Mouse (Mus musculus) kidney, postnatal 25 days (tissue): ENCODE measurements around the gene Dxo.

ENCODE experiments used
- DNase-seq, 2 experiments: peaks; one replicate each; pipeline ENCODE4 v3.0.0; 2021; ENCODE audit warnings: mixed read lengths in 2 of 2

Dxo gene

DNA sequence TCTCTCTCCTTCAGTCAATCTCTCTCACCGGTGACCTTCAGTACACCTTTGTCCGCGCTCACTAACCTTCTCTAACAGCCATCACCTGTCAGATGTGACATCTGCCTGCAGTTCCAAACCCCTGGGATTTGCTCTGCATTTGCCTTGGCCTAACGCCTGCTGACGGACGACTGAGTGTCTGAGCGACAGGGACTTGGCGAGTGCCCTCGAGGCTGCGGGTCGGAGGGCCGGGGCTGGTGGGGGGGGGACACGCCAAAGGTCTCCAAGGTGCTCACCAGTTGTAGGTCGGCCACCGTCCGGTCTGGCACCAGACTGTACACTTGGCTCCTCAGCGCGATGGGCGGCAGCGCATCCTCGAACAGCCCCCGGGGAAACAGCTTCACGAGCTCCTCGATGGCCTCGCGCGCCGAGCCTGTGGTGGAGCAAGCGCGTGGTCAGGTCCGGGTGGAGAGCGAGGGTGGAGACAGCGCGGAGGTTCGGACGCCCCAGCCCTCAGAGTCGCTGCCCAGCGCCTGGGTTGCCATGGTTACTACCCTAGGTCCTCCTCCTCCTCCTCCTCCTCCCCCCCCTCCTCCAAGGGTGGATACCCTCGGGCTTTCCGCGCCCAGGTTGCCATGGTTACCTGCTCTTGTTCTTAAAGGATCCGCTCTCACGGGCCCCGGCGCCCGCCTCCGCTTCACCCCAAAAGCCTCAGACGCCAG, 514 bp upstream of the Dxo start:
- no peak for DNase-seq

DNA sequence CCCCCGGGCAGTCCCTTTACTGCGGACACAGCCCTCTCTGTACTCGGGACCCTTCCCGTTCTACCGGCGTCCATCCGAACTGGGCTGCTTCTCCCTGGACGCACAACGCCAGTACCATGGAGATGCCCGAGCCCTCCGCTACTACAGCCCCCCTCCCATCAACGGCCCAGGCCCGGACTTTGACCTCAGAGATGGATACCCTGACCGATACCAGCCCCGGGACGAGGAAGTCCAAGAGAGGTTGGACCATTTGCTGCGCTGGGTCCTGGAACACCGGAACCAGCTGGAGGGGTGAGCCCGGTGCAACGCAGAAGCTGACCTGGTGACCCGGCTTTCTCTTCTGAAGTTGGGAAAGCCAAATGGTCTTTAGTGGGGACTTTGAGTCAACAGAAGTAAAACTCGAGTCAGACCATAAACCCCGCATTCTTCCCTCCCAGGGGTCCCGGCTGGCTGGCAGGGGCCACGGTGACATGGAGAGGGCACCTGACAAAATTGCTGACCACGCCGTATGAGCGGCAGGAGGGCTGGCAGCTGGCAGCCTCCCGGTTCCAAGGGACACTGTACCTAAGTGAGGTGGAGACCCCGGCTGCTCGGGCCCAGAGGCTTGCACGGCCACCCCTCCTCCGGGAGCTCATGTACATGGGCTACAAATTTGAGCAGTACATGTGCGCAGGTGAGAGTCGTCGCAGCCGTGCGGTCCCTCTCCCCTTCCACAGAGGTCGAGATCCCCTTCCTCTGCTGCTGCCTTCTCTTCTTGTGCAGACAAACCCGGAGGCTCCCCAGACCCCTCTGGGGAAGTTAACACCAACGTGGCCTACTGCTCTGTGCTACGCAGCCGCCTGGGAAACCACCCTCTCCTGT, 875 bp downstream of the Dxo start:
- DNase-seq, result peak; percentile 23 to 69

DNA sequence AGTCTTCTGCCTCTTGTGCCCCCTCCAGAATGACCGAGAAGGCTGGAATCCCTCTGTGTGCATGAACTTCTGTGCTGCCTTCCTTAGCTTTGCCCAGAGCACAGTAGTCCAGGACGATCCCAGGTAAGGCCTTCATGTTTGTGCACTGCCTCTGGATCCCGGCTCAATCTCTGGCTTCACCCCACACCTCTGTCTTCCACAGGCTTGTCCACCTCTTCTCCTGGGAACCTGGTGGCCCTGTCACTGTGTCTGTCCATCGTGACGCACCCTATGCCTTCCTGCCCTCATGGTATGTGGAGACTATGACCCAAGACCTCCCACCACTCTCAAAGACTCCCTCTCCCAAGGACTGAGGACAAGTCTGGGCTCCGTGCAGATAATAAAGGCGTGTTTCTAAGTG, 2.0 kb downstream of the Dxo start:
- DNase-seq, result no peak

DNA sequence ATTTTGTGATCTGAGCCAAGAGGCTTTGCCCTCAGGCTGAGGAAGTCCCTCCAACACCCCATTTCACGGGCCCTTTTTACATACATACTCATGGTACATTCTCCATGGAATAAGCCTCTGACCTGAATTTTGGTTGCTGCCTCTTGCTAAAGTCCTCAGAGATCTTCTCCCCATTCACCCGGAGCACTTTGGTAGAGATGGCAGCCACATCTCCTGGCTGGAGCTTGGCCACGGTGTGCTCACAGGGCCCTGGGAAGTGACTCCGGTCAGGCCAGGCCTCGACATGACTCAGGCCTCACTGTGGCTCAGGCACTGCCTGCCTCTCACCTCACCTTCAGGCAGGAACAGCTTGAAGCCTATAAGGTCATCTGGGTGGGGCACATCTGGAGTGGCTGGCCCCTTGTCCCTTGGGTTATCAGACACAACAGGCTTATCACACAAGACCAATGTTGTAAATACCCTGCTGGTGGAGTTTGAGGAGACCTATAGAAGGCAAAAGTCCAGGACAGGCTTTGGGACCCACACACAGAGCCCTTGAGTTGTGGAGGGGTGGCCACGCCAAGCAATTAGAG, 4.0 kb downstream of the Dxo start:
- no peak for DNase-seq

DNA sequence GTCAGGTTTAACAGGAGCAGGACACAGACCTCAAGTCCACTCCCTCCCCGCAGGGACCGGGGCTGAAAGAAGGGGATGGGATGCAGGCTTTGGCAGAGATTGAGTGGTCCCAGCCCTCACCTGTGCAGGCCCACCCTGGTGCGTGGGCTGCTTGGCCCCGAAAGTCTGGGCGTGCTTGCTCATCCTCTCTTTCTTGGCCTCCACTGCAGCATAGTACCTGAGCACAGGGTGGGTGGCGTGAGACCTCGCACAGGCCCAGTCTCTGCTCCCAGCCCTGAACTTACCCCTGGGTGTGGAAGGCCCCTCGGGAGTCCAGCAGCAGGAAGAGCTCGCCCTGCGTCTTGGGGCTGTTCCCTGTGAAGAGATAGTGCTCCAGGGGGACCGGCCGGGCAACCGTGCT, 8.1 kb downstream of the Dxo start:
- DNase-seq, result no peak

DNA sequence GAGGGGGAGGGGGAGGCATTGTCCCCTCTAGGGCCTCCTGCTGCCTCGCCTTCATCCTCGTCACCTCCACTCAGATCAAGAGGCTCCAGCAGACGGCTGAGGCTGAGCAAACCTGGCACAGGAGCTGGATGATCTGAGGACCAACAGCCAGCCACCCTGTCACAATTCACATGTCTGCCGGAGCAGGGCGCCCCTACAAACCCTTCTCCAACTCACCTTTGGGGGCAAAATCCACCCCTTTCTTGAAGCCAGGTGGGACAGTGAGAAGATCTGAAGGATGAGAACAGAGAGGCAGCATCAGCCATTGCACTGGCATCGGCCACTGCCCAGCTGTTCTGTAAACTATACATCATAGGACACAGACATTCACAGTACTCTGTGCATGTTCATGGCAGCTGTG, 10.4 kb downstream of the Dxo start:
- no peak for DNase-seq

DNA sequence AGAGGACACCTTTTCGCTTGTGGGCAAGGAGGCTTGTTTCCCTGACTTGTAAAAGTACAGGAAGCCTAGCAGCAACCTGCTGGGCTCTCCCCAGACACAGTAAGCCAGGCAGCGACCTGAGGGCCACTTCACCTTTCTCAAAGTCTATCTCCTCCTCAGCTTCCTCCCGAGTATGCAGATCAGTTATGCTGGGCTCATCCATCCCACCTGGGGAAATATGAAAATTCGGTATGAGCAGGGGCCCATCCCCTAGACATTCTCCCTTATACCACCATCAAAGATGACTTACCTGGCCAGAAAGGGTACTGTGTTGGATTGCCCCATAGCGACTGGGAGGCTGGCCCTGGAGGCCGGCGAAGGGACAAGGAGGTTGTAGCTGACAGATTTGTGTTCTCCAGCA, 10.8 kb downstream of the Dxo start:
- no peak for DNase-seq

DNA sequence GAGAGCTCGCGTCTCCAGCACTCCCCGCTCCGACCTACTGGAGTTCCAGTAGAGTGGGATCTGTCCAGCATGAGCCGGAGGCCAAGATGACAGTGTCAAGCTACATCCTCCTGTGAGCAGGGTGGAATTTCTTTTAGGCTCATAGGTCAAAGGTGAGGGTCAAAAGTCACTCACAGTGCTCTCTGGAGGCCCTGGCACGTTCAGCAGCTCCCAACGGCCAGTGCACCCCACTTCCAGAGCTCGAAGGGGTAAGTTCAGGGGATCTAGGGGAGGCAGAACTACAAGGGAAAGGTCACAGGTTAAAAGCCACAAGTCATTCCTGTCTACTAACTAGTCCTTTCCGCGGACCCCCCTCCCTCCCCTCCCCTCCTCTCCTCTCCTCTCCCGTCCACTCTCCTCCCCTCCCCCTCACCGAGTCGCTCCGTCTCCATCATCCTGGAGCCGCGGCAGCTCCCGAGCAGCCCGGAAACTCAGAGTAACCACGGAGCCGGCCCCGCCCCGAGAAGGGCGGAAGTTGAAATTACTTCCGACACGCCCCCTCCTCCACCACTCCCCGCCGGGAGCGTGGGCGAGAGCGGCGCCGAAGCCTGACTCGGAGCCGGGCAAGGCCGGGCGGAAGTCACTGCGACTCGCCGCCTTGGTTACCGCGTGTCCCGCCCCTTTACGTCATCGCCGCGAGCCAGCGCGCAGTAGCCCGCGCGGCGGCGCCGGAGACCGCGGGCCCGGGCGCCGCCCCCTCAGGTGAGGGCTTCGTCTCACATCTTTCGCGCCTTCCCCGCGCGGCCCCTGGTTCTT, 13.1 kb downstream of the Dxo start, which contains the start of the genes Skiv2l and Nelfe:
Gene Skiv2l, minus strand, starts transcription at position 489 of the 795 bp plus-strand sequence.
Gene Nelfe, plus strand, starts transcription at position 670 of the 795 bp plus-strand sequence.
- DNase-seq, result peak; percentile 97 to 98

DNA sequence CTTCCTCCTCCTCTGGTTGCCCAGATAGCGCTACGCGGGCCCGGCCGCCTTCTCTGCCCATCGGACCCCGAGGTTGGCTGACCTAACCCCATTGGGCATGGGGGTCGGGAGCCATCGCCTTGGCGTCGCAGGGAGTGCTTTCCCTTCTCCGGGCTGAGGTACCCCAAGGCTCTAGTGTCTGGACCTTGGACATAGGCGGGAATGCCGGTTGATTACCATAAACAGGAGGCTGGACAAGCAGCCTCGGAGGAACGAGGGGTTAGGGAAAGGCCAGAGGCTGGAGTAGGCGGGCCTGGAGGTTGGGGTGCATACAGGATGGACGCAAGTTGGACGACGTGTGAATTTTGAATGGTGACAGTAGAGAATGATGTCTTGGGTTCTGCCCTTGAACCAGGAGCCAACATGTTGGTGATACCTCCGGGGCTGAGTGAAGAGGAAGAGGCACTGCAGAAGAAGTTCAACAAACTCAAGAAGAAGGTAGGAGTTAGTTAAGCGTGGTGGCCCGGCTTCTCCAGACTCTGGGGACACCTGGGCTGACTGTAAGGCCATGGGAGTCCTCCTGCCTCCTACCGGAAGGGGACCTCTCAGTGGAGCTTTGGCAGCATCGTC, 13.8 kb downstream of the Dxo start:
- DNase-seq, result no peak

DNA sequence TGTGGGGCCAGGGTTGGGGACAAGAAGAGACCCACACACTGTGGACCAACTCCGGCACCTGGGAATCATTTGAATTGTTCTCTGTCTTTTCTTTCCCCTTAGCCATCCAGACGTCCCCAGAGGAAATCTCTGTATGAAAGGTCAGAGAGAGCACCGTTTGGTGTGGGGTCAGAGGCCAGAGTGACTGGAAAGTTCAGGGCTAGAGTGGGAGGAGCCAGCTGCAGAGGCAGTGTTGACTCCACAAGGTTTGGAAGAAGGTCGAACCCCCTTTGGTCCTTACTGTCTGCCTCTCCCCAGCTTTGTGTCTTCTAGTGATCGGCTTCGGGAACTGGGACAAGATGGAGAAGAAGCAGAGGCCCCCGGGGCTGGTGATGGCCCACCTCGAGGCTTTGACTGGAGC, 16.7 kb downstream of the Dxo start:
- DNase-seq, result no peak

DNA sequence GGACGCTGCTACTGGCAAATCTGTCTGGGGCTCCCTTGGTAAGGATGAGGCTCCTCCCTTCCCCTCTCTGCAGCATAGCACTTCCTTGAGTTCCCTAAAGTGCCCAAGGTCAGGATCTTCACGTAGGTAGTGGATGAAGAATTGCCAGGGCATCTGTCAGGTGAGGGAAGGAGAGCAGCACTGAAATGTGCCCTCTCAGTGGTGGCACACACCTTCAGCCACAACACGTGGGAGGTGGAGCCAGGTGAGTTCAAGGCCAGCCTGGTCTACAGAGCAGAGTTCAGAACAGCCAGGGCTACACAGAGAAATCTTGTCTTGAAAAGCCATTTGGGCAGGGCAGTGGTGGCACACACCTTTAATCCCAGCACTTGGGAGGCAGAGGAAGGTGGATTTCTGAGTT, 17.9 kb downstream of the Dxo start:
- DNase-seq, result no peak

DNA sequence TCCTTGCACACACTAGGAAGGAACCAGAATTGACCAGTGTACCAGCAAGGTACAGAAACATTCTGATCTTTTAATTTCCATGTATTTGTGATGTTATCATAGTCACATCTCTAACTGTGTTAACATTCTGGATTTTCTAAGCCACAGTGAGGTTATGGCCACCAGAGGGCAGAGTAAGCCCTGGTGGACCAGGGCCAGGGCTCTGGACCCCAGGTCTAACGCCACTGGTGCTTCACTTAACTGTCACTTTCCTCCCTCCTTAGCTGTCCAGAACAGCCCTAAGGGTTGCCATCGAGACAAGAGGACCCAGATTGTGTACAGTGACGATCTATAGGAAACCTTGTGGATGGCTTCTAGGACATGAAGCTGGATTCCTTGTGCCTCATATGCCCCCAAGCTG, 19.0 kb downstream of the Dxo start:
- DNase-seq, result peak; percentile 67 to 75

DNA sequence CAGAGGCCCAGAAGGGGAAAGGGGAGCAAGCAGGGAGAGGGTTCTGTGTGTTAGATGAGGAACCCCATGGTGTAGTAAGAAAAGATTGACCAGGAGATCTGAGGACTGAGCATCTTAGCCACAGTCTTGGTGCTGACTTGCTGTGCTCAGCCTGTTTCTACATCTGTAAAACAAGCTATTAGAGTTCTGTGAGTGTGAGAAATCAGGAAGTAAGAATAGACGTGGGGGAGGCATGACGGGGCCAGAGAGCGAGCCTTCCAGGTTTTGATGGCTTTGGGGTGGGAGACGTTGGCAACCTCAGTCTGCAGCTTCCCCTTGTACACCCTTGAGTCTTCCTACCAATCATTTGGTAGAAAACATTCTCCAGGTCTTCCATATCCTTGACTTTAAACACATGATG, 21.9 kb downstream of the Dxo start:
- DNase-seq, result no peak

DNA sequence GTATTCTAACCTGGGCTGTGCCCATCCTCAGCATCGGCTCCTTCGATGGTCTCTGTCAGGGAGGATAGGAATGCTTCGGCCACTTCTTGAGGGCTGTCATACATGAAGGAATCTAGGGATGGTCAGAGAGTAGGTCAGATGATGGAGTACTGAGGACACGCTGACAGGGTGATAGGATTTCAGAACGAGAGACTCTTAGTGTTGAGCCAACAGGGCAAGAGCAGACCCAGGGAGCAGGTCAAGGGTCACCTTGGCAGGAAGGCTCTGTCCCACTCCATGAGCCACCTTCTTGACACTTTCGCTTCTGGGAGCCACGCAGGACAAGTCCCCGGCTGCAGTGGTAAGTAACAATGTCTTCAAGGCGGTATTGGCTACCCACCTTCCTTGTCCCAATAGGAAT, 23.7 kb downstream of the Dxo start:
- DNase-seq, result no peak

DNA sequence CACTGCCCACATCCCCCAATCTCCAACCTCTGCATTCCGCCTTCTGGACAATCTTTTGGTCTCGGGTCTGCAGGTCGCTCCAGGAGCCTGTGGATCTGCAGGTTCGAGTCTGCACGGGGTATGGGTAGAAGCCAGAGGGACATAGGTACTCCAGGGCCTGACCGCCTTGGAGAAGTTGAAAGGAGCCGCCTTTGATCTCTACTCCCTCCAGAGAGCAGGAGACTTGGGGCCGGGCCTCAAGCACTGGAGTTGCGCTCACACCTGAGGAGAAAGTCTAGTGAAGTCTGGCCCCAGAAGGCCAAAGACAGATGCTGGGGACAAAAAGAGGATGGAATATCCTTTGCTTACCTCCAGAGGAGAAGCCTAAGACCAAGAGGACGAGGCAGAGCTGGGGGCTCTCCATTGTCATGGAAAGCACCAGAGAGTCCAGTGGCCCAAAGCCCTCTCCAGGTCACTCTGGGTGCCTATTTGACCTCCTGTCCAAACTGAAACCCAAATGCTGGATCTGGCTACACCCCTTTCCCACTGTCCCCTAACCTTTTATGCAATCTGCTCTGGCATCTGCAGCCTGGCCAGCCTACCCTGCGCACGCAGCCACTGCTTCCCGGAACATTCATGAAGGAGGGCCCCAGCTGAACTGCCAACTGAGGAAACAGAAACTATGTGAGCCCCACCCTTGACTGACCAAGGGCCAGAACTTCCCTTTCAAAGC, 25.0 kb downstream of the Dxo start:
- DNase-seq, result peak; percentile 68 to 87

DNA sequence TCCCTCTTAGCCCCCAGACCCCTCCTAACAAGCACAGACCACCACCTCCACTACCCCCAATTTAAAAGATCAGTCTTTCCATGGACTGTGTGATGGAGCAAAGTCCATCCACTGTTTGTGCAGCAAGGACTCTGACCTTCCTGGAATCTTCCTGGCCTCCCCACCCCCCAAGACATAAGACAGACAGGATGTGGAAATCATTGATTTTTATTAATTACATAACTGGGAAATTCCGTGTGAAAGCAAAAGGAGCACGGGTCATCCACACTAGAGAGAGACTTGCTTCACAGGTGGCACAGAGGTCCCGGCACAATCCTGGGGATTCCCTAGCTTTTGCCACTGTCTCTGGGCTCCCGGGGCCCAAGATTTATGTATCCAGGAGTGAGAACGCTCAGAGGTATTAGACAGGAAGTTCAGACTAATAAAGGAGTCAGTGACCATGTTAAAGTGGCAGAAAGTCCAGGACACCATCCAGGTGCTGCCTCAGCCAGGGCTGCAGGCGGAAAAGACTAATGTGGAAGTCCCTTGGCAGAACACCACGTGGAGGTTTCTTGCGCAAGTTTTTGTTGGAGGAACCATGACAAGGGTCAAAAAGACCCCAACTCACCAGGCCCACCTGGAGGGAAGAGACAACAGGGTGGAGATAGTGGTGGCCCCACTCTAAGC, 25.7 kb downstream of the Dxo start, which contains the start of gene Cfb:
Gene Cfb, minus strand, starts transcription at position 103 of the 666 bp plus-strand sequence.
- peak; percentile 74 to 86 for DNase-seq

DNA sequence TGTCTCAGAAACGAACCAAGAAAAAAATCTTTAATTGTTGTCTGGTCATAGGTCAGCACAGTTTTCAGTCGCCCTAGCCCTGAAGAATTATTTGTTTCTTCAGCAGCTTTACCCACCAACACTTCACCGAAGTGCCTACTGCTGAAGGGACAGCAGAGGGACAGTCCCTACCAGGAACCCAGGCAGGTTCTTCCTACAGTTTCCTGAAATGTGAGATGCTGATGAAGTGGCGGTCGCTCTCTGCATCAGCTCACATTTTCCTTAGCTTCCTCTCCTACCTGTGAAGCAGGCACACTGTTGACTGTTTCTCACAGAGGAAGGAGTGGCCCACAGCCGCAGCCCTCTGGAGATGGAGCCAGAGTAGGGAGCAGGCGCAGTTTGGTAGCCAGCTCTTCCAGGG, 29.2 kb downstream of the Dxo start:
- no peak for DNase-seq

DNA sequence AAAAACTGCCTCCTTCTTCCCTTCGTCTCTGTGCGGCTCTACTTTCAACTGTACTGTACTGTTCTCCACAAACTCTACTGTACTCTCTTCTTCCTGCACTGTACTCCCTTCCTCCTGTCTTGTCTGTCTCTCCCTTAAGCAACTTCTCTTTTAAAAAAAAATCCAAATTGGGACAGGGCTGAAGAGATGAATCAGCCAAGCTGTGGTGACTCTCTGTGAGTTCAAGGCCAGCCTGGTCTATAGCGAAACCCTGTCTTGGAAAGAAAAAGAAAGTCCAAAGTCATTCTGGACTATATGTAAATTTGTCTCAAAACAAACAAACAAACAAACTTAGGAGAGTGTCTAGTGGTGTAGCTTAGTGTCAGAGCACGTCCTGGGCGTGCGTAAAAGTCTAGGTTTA, 37.5 kb downstream of the Dxo start:
- DNase-seq, result no peak

DNA sequence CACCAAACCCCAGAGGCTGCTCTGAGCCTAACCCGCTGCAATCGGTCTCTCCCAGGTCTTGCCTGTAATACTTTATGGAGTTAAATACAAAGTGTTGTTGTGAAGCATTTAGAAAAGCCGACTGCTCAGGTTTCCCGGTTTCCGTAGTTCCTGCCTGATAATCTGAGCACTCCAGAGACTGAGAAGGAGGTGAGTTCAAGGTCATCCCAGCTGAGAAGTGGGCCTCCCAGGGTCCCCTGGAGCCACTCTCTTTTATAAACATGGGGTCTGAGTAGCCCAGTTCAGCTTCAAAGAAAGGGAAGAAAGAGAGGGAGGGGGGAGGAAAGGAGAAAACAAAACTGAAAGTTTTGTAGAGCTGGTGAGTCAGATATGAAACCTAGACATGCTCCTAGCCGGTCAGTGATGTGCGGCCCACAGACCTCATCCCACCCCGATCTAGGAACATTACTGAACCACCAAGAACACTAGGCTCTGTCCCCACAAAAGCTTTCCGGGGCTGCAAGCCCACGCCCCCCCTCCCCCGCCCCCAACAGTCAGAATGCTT, 42.6 kb downstream of the Dxo start, which contains the start of gene Zbtb12:
Gene Zbtb12, plus strand, starts transcription at position 148 of the 544 bp plus-strand sequence.
- no peak for DNase-seq

DNA sequence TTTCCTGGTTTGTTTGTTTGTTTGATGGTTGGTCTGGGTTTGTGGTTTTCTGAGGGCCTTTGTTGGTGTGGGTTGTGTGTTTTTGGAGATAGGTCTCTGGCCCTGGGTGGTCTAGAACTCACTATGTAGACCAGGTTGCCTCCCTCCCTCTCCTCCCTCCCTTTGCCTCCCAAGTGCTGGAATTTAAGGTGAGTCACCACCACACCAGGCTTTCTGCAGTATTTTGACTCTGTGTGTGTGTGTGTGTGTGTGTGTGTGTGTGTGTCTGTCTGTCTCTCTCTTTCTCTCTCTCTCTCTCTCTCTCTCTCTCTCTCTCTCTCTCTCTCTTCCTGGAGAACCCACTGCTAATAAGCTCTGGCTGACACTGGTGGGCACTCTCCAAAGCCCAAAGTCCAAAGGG, 44.3 kb downstream of the Dxo start:
- DNase-seq, result no peak
